Mouse (Mus musculus) hematopoietic multipotent progenitor cell, adult 10-12 weeks (in vitro differentiated cells): ENCODE results near the gene Sprr3. TPM values are rescaled to one million over a fixed set of nuclear protein-coding genes. Genes with fewer than 3 reads are reported as not detected.

Experiments used
- polyA plus RNA-seq: library from polyadenylated mRNA; stranded (reverse); fragments of >175 nt; gene quantifications from 2 replicates; pipeline ENCODE4 v1.2.3, GENCODE M21; 2012; ENCODE audit warnings: low replicate concordance

The Sprr3 gene
- not detected in 2 replicates for polyA plus RNA-seq

GRCm38 (mm10) chr3:92458620-92459019 lies at the start of gene Sprr3:
TSS of gene Sprr3 (minus strand) at chr3:92458720.

DNA sequence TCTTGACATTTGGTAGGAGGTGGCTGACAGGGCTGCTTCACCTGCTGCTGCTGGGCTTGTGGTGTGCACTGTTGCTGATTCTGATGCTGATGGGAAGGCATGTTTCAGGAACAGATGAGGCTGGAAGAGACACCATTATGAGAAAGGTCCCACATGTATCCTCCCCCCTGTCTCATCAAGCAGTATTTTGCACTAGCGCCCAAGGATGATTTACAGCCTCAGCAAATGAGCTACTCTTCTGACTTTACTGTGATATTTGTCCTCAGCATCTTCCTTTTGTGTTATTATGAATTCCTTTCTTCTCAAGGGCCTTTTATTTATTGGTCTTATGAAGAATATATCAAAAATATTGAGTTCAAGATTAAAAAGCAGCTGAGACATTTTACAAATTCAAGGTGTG lies 41.9 kb upstream of the Sprr3 start, which contains the start of gene Sprr4:
Gene Sprr4, minus strand, starts transcription at position 101 of the 400 bp plus-strand sequence.

DNA sequence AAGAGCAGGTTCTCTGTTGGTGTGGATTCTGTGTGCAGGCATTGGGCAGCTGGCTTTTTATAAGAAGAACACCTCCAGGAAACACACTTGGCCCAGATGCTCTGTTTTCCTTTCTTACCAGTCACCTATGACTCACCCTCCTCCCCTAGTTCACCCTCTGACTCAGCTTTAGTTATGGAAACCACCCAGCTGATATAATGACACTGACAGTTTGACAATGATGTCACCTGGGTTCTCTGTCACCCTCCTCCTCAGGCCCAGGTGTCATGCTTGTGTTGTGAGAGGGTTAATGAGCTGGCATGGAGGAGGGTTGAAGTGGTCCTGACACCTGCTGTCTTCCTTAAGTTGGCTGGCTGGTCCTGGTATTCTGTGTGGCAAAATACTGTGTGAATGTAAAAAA lies 27.3 kb upstream of the Sprr3 start, which contains the start of gene Sprr1a:
Gene Sprr1a, minus strand, starts transcription at position 33 of the 400 bp plus-strand sequence.

GRCm38 (mm10) chr3:92438689-92439088 lies 19.8 kb downstream of the Sprr3 start, which contains the start of gene Sprr1b:
TSS of gene Sprr1b (minus strand) at chr3:92438789.

GRCm38 (mm10) chr3:92432282-92432681 lies 26.2 kb downstream of the Sprr3 start, which contains the start of gene Sprr2k:
TSS of gene Sprr2k (plus strand) at chr3:92432582.

GRCm38 (mm10) chr3:92429323-92429722 lies 29.2 kb downstream of the Sprr3 start, which contains the start of gene Gm9774:
TSS of gene Gm9774 (minus strand) at chr3:92429423.

GRCm38 (mm10) chr3:92417782-92418181 lies 40.7 kb downstream of the Sprr3 start, which contains the start of gene Sprr2j-ps:
TSS of gene Sprr2j-ps (plus strand) at chr3:92418082.

DNA sequence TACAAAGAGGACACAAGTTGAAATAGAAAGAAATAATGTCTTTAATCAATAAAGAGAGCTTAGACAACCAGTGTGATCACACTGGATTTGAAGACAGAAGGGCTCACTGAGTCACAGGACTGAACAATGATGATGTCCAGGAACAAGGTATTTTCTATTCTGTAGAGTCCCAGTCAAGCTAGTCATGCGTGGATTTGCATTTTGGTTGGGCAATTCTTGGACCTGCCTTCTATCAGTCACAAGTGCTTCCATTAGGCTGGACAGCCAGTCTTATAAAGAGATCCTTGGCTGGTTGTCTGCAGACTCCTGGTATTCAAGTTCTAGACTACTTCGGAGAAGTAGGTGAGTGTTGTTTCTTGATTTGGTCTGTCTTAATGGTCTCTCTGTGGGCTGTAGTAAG lies 50.8 kb downstream of the Sprr3 start, which contains the start of gene Sprr2i:
Gene Sprr2i, plus strand, starts transcription at position 301 of the 400 bp plus-strand sequence.

Other genes starting within 250 kb of the Sprr3 start
- gene Sprr2a1, start 242.9 kb downstream of the Sprr3 start, polyA plus RNA-seq, result not detected in 2 replicates
- gene Sprr2a2, start 242.8 kb downstream of the Sprr3 start, polyA plus RNA-seq, result not detected in 2 replicates
- not detected in 2 replicates for gene Sprr2a3, start 173.3 kb downstream of the Sprr3 start, polyA plus RNA-seq
- gene Sprr2b, start 142.1 kb downstream of the Sprr3 start, polyA plus RNA-seq, result not detected in 2 replicates
- not detected in 2 replicates for gene Sprr2d, start 119.6 kb downstream of the Sprr3 start, polyA plus RNA-seq
- gene Sprr2e, start 106.6 kb downstream of the Sprr3 start, polyA plus RNA-seq, result not detected in 2 replicates
- gene Sprr2f, start 93.5 kb downstream of the Sprr3 start, polyA plus RNA-seq, result not detected in 2 replicates
- not detected in 2 replicates for gene Sprr2h, start 73.0 kb downstream of the Sprr3 start, polyA plus RNA-seq
- gene Sprr2i, start 50.7 kb downstream of the Sprr3 start, polyA plus RNA-seq, result not detected in 2 replicates
- gene Sprr2j-ps, start 40.6 kb downstream of the Sprr3 start, polyA plus RNA-seq, result not detected in 2 replicates
- gene Gm9774, start 29.3 kb downstream of the Sprr3 start, polyA plus RNA-seq, result 4.6 and 11.5 TPM in 2 replicates
- not detected in 2 replicates for gene Sprr2k, start 26.1 kb downstream of the Sprr3 start, polyA plus RNA-seq
- gene Sprr1b, start 19.9 kb downstream of the Sprr3 start, polyA plus RNA-seq, result not detected in 2 replicates
- not detected in 2 replicates for gene Sprr1a, start 27.2 kb upstream of the Sprr3 start, polyA plus RNA-seq
- gene Sprr4, start 41.8 kb upstream of the Sprr3 start, polyA plus RNA-seq, result not detected in 2 replicates
- gene 2310046K23Rik, start 75.8 kb upstream of the Sprr3 start, polyA plus RNA-seq, result not detected in 2 replicates
- gene Ivl, start 115.0 kb upstream of the Sprr3 start, polyA plus RNA-seq, result not detected in 2 replicates
- gene Smcp, start 130.3 kb upstream of the Sprr3 start, polyA plus RNA-seq, result not detected in 2 replicates
- not detected in 2 replicates for gene 2210017I01Rik, start 148.8 kb upstream of the Sprr3 start, polyA plus RNA-seq
- not detected in 2 replicates for gene Lce6a, start 162.9 kb upstream of the Sprr3 start, polyA plus RNA-seq
- gene Lce1a1, start 189.6 kb upstream of the Sprr3 start, polyA plus RNA-seq, result not detected in 2 replicates
- not detected in 2 replicates for gene Lce1b, start 198.2 kb upstream of the Sprr3 start, polyA plus RNA-seq
- gene Lce1a2, start 211.6 kb upstream of the Sprr3 start, polyA plus RNA-seq, result not detected in 2 replicates
- gene Lce1c, start 220.5 kb upstream of the Sprr3 start, polyA plus RNA-seq, result not detected in 2 replicates
- gene Lce1d, start 228.5 kb upstream of the Sprr3 start, polyA plus RNA-seq, result not detected in 2 replicates